Mouse (Mus musculus) brain, embryonic 14.5 days (tissue): ENCODE data around the gene Prlh.

ENCODE experiments used
- CTCF ChIP-seq: fragments of 200-500 bp; IDR thresholded peaks from 2 replicates; pipeline ENCODE4 v1.5.1; 2012; ENCODE audit warnings: inconsistent platforms, mild to moderate bottlenecking, moderate library complexity, borderline replicate concordance; ENCODE audit not compliant: insufficient read depth, insufficient read length; ENCODE audit errors: extremely low read depth
- POLR2A ChIP-seq: fragments of 200-500 bp; IDR thresholded peaks from 2 replicates; pipeline ENCODE4 v1.6.1; 2012; ENCODE audit warnings: mild to moderate bottlenecking, inconsistent platforms, borderline replicate concordance; ENCODE audit not compliant: poor library complexity, insufficient read depth, insufficient read length, severe bottlenecking; ENCODE audit errors: extremely low read depth

DNA sequence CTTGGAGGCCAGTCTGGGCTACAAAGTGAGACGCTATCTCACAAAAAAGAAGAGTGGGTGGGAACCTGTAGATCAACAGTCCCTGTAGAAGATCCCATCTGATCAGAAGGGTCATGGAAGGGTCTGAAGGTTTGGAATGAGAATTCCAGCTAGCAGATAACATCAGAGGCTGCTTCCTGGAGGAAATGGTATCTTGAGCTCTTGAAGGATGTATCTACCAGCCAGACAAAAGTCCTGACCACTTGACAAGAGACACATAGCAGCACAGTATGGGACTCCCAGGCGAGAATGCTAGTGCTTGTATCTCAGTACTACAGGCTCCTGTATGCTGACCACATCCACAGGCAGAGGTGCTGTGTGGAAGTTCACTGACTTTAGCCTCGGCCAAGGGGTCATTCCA is 48.2 kb downstream of the Prlh start:
- TF ChIP-seq CTCF (no peak), POLR2A (no peak)
